Mouse (Mus musculus) ES-Bruce4 (cell line): ENCODE measurements around the gene Lxn. TPM values are rescaled to one million over a fixed set of nuclear protein-coding genes. Genes with fewer than 3 reads are reported as not detected.

Source experiments
- H3K27ac ChIP-seq: 2 replicates; pipeline ENCODE4 v1.5.1; 2012; ENCODE audit warnings: low read length, inconsistent platforms; ENCODE audit not compliant: insufficient read depth
- H3K27me3 ChIP-seq: 2 replicates; pipeline ENCODE4 v1.6.1; 2012; ENCODE audit warnings: mild to moderate bottlenecking, low read length, inconsistent platforms; ENCODE audit not compliant: control insufficient read depth, poor library complexity, insufficient read depth, severe bottlenecking
- H3K36me3 ChIP-seq: 2 replicates; pipeline ENCODE4 v1.6.1; 2012; ENCODE audit warnings: inconsistent platforms, mild to moderate bottlenecking, low read length, moderate library complexity; ENCODE audit not compliant: control insufficient read depth, poor library complexity, insufficient read depth, severe bottlenecking
- H3K4me1 ChIP-seq: one replicate; pipeline ENCODE4 v1.8.1; 2011; ENCODE audit warnings: low read length; ENCODE audit not compliant: control insufficient read depth, insufficient read depth
- H3K4me3 ChIP-seq: 2 replicates; pipeline ENCODE4 v1.5.1; 2011; ENCODE audit warnings: low read depth, mild to moderate bottlenecking, low read length
- H3K9ac ChIP-seq: 2 replicates; pipeline ENCODE4 v1.6.1; 2012; ENCODE audit warnings: low read depth, mild to moderate bottlenecking, inconsistent platforms; ENCODE audit not compliant: poor library complexity, severe bottlenecking
- H3K9me3 ChIP-seq: replicated peaks from 2 replicates; pipeline ENCODE4 v1.6.1; 2012; ENCODE audit warnings: mild to moderate bottlenecking, low read length, inconsistent platforms; ENCODE audit not compliant: control insufficient read depth, poor library complexity, insufficient read depth, severe bottlenecking
- CTCF ChIP-seq: IDR thresholded peaks from one replicate; pipeline ENCODE4 v1.8.1; 2011; ENCODE audit warnings: low read depth, low read length
- EP300 ChIP-seq: IDR thresholded peaks from 2 replicates; pipeline ENCODE4 v1.6.1; 2011; ENCODE audit warnings: low read depth, low read length; ENCODE audit not compliant: insufficient read depth
- POLR2A ChIP-seq: IDR thresholded peaks from one replicate; pipeline ENCODE4 v1.8.1; 2011; ENCODE audit warnings: low read length; ENCODE audit not compliant: insufficient read depth
- polyA plus RNA-seq: library from polyadenylated mRNA; stranded (reverse); fragments of >200 nt; gene quantifications from 2 replicates; pipeline ENCODE4 v1.2.4, GENCODE M21; 2011; ENCODE audit warnings: low read depth; ENCODE audit not compliant: missing spikeins, insufficient read depth, insufficient read length

Gene Lxn
- polyA plus RNA-seq, 1 experiment = 14.2 TPM

DNA sequence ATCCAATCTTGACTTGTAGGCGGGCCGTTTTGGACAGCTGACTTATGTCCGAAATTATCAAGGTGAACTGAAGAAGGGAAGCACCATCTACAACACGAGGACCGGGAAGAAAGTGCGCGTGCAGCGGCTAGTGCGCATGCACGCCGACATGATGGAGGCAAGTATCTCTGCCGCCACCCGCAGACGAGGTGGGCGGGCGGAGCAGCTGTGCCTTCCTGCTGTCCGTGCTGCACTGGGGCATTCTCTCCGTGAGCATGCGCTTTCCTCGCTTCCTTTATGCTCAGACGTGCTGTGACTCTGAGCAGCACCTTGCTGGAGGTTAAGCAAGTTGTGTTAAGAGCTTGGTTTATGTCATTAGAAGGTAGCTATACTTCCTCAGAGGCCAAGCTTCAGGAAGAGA lies 14.1 kb downstream of the Lxn start:
- Histone ChIP-seq H3K9me3 (no peaks in the 10 kb centered on the region), H3K27ac (no peak overlapping the region), H3K36me3 (peaks cover 28% of the 10 kb centered on the region), H3K9ac (no peak overlapping the region), H3K4me3 (no peak overlapping the region), H3K4me1 (no peaks in the 10 kb centered on the region), H3K27me3 (no peaks in the 10 kb centered on the region)
- TF ChIP-seq CTCF = no peak
- no peak for TF ChIP-seq POLR2A
- TF ChIP-seq EP300 = no peak

DNA sequence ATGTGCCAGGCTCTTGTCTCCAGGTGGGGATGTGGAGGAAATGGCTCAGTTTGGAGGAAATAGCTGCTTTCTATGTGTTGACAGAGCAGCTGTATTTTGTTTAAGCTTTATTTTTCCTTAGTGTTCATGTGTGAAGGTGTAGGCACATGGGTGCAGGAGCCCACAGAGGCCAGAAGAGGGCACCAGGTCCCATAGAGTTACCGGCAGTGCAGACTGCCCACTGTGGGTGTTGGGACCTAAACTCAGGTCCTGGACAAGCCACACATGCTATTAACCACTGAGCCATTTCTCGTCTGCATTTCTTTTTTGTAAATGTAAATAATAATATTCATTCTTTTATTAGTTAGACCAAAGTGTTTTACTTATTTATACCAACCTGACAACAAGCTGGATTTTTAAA lies 16.6 kb downstream of the Lxn start:
- Histone ChIP-seq H3K4me1 (no peaks in the 10 kb centered on the region), H3K9me3 (peaks cover 15% of the 10 kb centered on the region)
- TF ChIP-seq POLR2A (no peak), EP300 (no peak), CTCF (peak; percentile 68)

DNA sequence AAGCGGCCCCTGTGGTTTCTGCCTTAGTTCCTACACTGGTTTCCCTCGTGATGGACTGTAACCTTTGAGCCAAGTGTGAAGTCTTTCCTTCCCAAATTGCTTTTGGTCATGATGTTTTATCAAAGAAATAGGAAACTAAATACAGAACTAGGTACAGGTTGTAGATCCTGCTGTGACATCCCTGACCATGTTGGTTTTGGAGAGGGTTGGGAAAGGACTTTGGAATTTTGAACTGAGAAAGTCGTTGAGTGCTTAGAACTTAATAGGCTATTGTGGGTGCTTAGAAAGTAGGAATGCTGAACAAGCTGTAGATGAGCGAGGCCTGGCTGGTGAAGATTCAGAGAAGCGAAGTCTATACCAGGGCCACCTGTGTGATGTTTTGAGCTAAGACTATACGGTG lies 29.7 kb downstream of the Lxn start:
- no peaks in the 10 kb centered on the region for H3K27me3 ChIP-seq
- H3K27ac ChIP-seq = no peak overlapping the region
- H3K4me3 ChIP-seq = no peak overlapping the region
- H3K9ac ChIP-seq = no peak overlapping the region
- no peaks in the 10 kb centered on the region for H3K9me3 ChIP-seq
- no peaks in the 10 kb centered on the region for H3K4me1 ChIP-seq
- peaks cover 26% of the 10 kb centered on the region for H3K36me3 ChIP-seq
- TF ChIP-seq POLR2A = no peak
- no peak for TF ChIP-seq CTCF
- no peak for TF ChIP-seq EP300

More for the DNA sequence above, 16.6 kb downstream of the Lxn start:
- Histone ChIP-seq H3K36me3 (peaks cover 28% of the 10 kb centered on the region), H3K9ac (no peak overlapping the region), H3K27me3 (no peaks in the 10 kb centered on the region), H3K27ac (no peak overlapping the region), H3K4me3 (no peak overlapping the region)

DNA sequence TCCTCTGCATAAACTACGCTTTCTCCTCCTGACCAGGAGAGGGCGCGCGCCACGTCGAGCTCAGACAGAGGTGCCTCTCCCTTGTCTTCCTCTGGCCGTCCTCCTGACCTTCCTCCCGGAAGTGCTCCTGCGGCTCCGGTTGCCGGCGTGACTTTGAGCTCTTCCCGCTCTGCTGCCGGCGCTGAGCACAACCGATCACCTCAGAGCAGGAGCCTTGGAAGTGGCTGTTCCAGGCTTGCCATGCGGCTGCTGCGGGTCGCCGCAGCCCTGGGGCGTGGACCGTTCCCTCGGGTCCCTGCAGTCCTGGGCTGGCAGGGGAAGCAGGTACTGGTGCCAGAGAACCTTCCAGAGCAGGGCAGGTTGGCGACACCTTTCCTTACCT lies 33.7 kb downstream of the Lxn start, which contains the start of gene Gfm1:
Gene Gfm1 (plus strand): TSS at position 98 of the 382 bp plus-strand sequence.
- Histone ChIP-seq H3K9ac (peak within 1 kb of the TSS; percentile 77), H3K27ac (no peak within 1 kb of the TSS), H3K4me3 (peak within 1 kb of the TSS; percentile 92), H3K36me3 (peaks cover 15% of the 10 kb centered on the region), H3K27me3 (no peaks in the 10 kb centered on the region), H3K9me3 (peaks cover 6% of the 10 kb centered on the region), H3K4me1 (no peaks in the 10 kb centered on the region)
- peak; percentile 93 for TF ChIP-seq CTCF
- peak; percentile 70; the same call in 1 of the 2 replicates for TF ChIP-seq EP300
- TF ChIP-seq POLR2A = no peak

DNA sequence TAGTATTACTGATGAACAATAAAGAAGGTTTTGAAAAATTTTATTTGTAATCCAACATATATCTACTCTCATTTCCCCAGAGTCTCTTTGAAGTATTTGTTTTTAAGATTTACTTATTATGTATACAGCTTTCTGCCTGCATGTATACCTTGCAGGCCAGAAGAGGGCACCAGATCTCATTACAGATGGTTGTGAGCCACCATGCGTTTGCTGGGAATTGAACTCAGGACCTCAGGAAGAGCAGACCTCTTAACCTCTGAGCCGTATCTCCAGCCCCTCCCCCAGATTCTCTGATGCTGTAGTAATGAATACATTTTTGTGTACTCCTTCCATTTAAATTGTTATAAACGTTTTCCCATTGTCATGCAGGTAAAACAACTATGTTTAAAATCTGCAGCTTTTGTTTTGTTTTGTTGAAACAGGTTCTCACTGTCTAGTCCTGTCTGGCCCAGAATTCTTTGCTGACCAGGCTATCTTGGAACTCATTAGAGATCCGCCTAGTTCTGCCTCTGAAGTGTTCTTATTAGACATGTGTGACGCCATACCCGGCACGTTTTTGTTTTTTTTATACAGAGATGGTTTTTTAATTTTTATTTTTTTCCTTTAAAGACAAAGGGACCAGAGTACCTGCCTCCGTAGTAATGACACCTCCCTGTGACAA lies 34.3 kb downstream of the Lxn start:
- Histone ChIP-seq H3K27me3 (no peaks in the 10 kb centered on the region), H3K27ac (no peak overlapping the region), H3K9ac (no peak overlapping the region; the same call in 1 of the 2 replicates), H3K9me3 (peaks cover 6% of the 10 kb centered on the region), H3K4me3 (no peak overlapping the region), H3K36me3 (peaks cover 15% of the 10 kb centered on the region), H3K4me1 (no peaks in the 10 kb centered on the region)
- TF ChIP-seq CTCF (no peak), EP300 (no peak), POLR2A (no peak)

Other genes starting within 250 kb of the Lxn start
- gene Mlf1, start 89.8 kb downstream of the Lxn start, polyA plus RNA-seq = 3.0 and 6.5 TPM in 2 replicates
- gene Gm17402, start 88.8 kb downstream of the Lxn start, polyA plus RNA-seq = not detected in 2 replicates
- gene Gfm1, start 33.8 kb downstream of the Lxn start, polyA plus RNA-seq = 84.5 and 87.2 TPM in 2 replicates
- gene Rarres1, start 51.6 kb upstream of the Lxn start, polyA plus RNA-seq = not detected in 2 replicates
- gene Mfsd1, start 118.8 kb upstream of the Lxn start, polyA plus RNA-seq = 47.8 and 57.7 TPM in 2 replicates